Mouse (Mus musculus): ENCODE measurements around the gene Vmo1. TPM values are rescaled to one million over a fixed set of nuclear protein-coding genes. Genes with fewer than 3 reads are reported as not detected.
A peak's percentile ranks its signal among the peaks of the same experiment; 100 is the strongest.
"Not testable (repeated sequence)": the region's sequence is repeated elsewhere in the genome, so short reads cannot be mapped to it uniquely, and the experiment has no call there.

Gene Vmo1
- not detected in 2 replicates for total RNA-seq (2017)

- ATAC-seq (replicated peaks; ENCODE audit: low read depth, poor library complexity, severe bottlenecking): no peak
Observed at GRCm38 (mm10) chr11:70514288-70514687, at the start of gene Vmo1. Gene Vmo1 (minus strand): TSS chr11:70514616.

DNA sequence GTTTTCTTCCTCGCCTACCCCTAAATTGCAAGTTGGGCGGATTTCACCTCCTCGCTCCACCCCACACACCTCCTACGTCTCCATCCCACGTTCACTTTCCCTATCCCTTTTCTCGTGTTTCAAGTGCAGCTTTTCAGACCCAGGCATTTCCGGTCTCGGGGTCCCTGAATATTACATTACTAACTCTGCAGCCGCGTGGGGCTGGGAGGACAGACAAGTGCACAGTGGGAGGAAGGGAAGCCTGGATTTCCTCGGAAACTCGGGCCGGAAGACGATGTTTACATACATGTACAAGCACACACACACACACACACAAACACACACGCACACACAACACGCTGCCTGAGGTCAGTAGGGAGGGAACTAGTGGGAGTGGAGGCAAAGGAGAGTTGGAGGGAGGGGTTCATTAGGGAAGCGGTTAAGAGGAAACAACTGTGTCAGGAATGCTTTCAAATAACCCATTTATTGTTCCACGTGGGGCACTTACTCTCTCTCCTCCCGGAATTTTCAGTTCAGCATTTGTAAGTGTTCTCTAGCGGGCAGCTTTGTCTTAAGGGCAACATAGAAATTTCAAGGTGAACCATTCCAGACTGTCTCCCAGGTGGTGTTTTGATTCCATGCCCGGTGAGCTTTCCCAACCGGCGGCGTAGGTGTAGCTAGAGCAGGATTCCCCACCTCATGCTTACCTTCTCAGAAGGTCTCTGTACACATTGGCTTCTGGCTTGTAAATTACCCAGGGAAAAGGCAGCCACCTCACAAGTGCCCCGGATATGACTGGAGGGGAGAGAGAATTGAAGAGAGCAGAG, 49.3 kb upstream of the Vmo1 start:
- no peak for ATAC-seq (replicated peaks; ENCODE audit: low read depth, poor library complexity, severe bottlenecking)

GRCm38 (mm10) chr11:70562995-70563469, 48.6 kb upstream of the Vmo1 start:
- ATAC-seq (replicated peaks; ENCODE audit: low read depth, poor library complexity, severe bottlenecking): no peak

DNA sequence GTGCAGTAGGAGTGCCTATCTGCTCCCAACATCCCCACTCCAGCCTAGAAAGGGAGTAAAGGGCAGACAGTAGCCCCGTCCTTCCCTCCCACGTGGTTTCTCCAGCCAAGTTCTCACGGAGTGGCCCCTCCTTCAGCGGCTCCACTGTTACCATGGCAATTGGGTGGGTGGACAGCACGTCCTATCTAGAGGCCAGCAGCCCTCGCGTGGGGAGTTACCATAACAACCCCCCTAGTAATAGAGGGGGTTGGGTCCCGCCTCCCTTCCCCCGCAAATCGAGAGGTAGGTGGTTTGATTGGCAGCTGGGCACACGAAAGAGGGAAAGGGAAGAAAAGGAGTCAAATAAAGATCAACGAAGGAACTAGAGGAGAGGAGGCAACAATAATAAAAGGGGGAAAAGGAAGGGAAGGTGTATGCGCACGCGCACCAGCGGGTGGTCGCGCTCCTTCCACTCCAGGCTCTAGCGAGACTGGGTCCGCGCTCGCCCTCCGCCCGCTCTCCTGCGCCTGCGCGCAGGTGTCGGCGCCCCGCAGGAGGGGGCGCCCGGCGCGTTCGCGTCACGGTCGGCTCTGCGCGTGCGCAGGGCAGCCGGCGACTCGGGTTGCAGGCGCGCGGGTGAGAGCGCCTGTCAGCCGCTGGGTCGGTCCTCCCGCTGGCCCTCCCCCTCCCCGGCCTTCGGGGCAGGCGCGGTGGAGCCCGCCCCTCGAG, 48.0 kb upstream of the Vmo1 start, which contains the start of gene Mink1:
Mink1 (plus strand) TSS at position 595 of the 708 bp plus-strand sequence.
- peak; percentile 60 for ATAC-seq (replicated peaks; ENCODE audit: low read depth, poor library complexity, severe bottlenecking)

GRCm38 (mm10) chr11:70561937-70562286, 47.5 kb upstream of the Vmo1 start:
- no peak for ATAC-seq (replicated peaks; ENCODE audit: low read depth, poor library complexity, severe bottlenecking)

- ATAC-seq (replicated peaks; ENCODE audit: low read depth, poor library complexity, severe bottlenecking): peak; percentile 45
Observed at GRCm38 (mm10) chr11:70557545-70557944, 43.1 kb upstream of the Vmo1 start.

GRCm38 (mm10) chr11:70553940-70554339, 39.5 kb upstream of the Vmo1 start:
- no peak for ATAC-seq (replicated peaks; ENCODE audit: low read depth, poor library complexity, severe bottlenecking)

DNA sequence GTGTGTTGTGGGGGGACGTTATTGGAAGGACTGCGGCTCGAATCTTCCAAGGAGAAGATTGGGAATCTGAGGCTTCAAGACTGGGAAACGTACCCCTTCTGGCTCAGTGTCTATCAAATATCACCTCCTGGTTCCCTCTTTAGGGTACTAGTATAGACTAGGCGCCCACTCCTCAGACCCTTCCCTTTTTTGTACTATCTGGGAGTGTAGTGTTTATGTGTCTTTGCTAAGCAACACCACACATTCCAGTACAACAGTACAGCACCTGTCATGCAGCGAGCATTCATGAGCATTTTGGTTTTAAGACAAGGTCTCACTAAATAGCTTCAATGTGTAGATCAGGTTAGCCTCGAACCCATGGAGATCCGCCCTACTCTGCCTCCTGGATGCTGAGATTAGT, 37.1 kb upstream of the Vmo1 start:
- no peak for ATAC-seq (replicated peaks; ENCODE audit: low read depth, poor library complexity, severe bottlenecking)

DNA sequence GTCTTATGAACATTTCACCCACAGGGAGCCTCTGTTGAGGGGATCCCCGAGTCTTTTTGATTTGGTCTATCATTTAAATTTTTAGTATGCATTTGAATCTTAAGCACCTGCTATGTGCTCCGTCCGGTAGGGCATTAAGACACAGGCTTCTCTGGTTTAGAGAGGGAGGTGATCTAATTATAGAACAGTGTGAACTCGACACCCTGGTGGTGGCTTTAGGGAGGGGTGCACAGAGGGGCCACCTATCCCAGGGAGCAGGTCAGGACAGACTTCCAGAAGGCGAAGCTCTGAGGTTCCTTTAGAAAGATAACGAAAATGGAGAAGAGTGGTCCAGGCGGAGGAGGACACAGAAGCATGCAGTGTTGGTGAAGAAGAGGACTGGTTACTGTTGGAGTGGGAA, 30.1 kb upstream of the Vmo1 start:
- no peak for ATAC-seq (replicated peaks; ENCODE audit: low read depth, poor library complexity, severe bottlenecking)

DNA sequence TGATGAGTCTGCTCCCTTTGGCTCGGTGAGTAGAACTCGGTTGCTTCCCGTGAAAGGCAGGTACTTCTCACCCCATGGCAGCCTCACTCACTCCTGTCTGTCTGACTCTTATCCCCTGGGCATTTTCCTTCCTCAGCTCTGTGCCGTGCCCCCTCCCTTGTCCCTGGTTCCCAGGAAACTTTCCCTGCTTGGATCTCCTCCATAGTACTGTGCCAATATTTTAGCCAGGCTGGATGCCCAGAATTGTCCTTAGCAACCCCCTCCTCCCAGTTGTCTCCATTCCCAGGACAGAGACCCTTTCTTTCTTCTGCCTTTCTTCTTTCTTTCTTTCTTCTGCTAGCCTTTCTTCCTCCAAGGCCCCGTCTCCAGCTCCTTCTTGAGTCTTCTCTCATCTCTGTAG, 27.0 kb upstream of the Vmo1 start:
- ATAC-seq (replicated peaks; ENCODE audit: low read depth, poor library complexity, severe bottlenecking): no peak

DNA sequence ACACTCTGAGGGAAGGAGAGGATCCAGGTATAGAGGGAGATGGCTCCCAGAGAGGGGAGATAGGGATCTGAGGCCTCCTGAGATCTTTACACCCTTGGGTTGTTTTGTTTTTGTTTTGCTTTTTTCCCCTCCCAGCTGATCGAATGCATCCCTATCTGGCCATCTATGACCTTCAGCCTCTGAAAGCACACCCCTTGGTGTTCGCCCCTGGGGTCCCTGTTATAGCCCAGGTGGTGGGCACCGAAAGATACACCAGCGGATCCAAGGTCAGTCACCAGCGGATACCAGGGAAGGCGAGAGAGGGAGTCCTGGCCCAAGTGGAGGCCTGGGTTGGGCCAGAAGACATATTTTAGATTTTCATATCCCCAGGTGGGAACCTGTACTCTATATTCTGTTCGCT, 26.5 kb upstream of the Vmo1 start:
- no peak for ATAC-seq (replicated peaks; ENCODE audit: low read depth, poor library complexity, severe bottlenecking)

DNA sequence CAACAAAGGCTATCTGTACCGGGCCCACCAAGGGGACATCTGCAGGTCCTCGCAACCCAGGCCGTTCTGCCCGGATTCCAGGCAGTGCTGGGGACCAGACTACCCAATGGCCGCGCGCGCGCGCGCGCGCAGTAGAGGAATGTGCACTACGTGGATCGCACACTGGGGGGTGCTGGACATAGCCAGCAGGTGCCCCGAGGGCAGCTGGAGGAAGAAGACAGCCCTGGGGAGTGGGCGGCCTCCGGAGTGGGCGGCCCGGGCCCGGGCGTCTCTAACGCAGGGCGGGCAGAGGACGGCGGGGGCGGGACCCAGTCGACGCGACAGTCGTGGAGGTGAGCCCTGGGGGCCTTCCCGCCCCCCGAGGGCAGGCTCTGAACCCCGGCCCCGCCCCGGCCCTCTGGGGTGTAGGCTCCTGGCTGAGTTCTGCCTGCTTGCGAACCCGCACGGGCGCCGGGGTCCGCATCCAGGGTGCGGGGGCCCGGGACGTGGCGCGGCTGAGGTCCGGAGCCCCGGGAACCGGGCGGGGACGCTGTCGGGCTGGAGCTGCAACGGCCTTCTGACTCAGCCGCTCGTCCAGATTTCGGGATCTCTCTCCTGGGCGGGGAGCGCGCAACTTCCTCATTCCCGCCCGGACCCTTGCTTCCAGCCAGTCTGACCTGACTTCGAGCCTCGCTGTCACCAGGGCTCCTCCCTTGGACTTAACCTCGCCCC, 25.6 kb upstream of the Vmo1 start, which contains the start of gene Pld2:
Pld2 (plus strand) TSS at position 188 of the 711 bp plus-strand sequence.
- peak; percentile 90 for ATAC-seq (replicated peaks; ENCODE audit: low read depth, poor library complexity, severe bottlenecking)

- no peak for ATAC-seq (replicated peaks; ENCODE audit: low read depth, poor library complexity, severe bottlenecking)
Observed at GRCm38 (mm10) chr11:70539423-70539822, 25.0 kb upstream of the Vmo1 start.

GRCm38 (mm10) chr11:70532839-70533238, 18.4 kb upstream of the Vmo1 start, which contains the start of gene Gm40193:
Gene Gm40193 (minus strand): TSS chr11:70532939.
- ATAC-seq (replicated peaks; ENCODE audit: low read depth, poor library complexity, severe bottlenecking): no peak

- ATAC-seq (replicated peaks; ENCODE audit: low read depth, poor library complexity, severe bottlenecking): not testable (repeated sequence)
Observed at GRCm38 (mm10) chr11:70531065-70531464, 16.6 kb upstream of the Vmo1 start.

GRCm38 (mm10) chr11:70528610-70529009, 14.2 kb upstream of the Vmo1 start:
- ATAC-seq (replicated peaks; ENCODE audit: low read depth, poor library complexity, severe bottlenecking): no peak

DNA sequence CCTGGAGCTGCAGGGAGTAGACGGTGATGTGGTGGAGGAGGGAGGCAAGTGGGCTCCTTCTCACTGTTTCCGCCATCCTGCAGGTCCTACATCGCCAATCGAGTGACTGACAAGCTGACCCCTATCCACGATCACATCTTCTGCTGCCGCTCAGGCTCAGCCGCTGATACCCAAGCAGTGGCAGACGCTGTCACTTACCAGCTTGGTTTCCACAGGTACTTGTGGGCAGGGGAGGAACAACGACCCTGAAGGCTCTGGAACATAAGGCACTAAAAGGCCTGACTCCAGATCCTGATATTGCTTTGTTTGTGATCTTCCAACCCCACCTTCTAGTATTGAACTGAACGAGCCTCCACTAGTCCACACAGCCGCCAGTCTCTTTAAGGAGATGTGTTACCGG, 11.8 kb upstream of the Vmo1 start:
- ATAC-seq (replicated peaks; ENCODE audit: low read depth, poor library complexity, severe bottlenecking): no peak

GRCm38 (mm10) chr11:70525726-70526125, 11.3 kb upstream of the Vmo1 start:
- ATAC-seq (replicated peaks; ENCODE audit: low read depth, poor library complexity, severe bottlenecking): no peak

GRCm38 (mm10) chr11:70525184-70525678, 10.8 kb upstream of the Vmo1 start, which contains the start of gene Psmb6:
Gene Psmb6 (plus strand): TSS chr11:70525367.
- ATAC-seq (replicated peaks; ENCODE audit: low read depth, poor library complexity, severe bottlenecking): peak; percentile 99

DNA sequence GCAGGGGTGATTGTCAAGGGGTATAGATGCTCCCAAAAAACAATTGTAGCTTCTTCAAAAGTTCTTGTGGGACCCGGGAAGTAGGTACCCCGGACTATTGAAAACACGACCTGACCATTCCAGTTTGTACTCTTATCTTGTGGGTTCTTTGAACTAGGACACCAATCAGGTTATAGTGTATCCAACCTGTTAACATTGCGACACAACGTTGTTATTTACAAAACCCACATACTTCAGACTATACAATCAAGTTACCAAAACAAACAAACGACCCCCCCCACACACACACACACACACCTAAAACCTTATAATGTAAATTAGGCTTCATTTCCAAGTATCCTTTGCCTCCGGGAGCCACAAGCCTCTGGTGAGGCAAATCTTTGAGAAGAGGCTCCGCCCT, 10.4 kb upstream of the Vmo1 start:
- ATAC-seq (replicated peaks; ENCODE audit: low read depth, poor library complexity, severe bottlenecking): peak; percentile 16; the same call in 1 of the 2 replicates
